Mouse (Mus musculus) lung, postnatal 4 days (tissue): ENCODE measurements at regions not wholly inside any gene's neighbourhood (a gene's known extent, or its start where the extent isn't known, plus 50 kb on each side); places are given as distances from the start of the nearest gene placed in this dataset.

Source experiments
- DNase-seq, 2 experiments: peaks; one replicate each; pipeline ENCODE4 v3.0.0; 2021

DNA sequence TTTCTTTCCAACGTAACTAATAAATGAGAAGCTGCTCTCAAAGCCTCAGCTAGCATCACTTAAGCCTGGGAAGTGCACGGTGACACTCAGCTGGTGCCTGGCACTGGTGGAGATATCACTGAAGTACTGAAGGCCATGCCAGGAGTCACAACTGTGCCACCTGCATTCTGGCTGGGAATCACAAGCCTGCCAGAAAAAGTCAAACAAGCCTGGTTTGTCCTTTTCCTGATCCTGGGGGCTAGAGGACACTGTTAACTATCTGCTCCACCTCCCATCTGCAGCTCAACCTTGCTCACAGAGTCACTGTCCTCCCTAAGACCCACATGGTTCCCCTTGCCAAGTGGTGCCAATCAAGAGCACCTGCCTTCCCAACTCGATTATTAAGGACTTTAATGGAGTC, 135.2 kb upstream of the Car8 start:
- DNase-seq, result no peak

DNA sequence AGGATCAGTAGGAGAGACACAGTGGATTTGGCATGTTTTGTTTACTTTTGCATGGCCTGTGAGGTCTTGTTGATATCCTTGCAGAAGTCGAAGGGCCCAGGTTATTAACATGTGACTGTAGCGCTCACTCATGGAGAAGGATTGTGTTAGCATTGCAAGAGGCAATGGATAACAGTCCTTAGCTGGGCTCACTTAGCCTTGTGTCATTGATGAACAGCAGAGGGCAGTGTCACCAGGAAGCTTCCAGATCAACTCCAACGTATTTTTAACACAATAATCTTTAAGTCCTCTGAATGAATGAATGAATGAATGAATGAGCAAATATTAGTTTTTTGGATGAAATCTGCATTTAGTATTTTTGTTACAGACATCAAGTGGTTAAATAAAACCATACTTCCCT, 133.2 kb upstream of the Car8 start:
- DNase-seq, result no peak

DNA sequence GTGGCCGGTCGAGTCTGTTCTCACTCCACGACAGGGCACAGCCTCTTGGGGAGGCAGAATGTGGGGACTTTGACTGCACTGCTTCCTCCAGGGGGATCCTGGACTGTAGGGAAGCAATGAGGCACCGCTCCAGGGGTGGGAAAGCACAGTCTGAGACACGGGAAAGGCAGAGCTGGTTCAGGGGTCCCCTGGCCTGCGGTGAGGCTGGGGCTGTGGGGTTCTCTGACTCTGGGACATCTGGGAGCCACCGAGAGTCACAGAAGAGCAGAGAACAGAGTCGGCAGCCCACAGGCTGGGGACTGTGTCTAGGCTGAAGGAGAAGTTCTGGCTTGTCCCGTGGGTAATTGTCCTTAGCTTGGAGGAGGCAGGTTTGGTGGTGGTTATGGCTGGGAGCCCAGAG, 131.9 kb upstream of the Car8 start:
- DNase-seq, result no peak

DNA sequence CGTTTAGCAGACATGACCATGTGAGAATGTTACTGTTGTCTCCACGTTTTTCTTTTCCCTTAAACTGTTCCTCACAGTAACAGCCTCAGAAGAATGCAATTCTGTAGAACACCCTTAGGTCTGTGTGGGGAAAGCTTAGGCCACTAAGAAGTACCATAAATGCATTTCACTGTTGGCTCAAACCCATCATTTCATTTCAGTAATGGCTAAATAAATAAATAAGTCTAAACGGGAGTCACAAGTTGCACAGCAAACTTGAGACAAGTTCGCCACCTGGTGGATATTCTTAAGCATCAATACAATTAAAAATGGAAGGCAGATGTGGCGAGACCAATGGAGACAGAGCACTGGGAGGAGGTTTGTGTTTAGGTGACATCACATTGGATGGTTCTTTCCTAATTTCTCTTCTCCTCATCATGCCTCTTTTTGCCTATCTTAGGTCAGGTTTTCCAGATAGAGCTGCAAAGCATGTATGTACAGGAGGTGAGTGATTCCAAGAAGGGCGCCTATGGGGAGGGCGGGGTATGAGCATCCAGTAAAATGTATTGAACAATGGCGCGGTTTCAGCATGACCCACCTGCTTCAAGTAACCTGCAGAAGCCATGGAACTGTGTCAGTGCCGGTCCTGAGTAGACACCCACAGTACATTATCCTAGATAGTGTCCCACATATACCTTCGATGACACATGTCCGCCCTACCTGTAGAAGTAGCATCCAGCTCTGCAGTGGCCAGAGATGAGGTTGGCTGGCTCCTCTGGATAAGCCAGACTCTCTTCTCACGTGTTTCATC, 128.8 kb upstream of the Car8 start:
- peak in 1 of 2 experiments; percentile 45 for DNase-seq

DNA sequence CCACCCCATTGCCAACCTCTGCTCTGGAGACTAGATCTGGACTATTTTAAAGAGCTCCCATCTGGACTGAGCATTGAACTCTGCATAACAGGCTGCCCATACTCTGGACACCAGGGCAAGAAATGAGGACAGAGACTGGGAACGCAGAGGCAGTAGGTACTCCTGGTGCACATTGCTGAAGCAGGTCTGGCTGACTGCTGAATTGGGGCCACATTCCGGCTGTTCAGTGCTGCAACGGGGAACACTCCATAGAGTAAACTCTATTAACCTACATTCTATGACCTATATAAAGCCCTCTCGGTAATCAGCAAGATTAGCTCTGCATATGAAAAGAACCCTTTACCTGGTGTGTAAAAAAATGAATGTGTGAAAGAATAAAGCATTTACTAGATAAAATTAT, 128.1 kb upstream of the Car8 start:
- DNase-seq, result no peak

DNA sequence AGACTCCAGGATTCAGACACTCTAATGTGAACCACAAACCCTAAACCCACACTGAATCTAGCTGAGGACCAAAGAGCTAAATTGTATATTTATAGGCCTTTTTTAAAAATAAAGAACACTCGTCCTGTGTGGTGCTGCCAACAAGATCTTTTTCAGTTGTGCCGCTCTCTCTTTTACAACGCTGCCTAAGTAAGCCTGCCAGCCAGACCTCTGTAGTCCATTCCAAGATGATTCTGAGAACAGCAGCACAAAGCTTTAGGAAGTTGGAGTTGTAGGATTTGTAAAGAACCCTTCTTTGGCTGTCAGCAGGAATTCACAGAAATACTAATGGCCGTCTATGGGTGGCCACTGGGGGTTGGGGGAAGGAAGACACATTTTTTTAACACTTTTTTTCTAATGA, 123.6 kb upstream of the Car8 start:
- DNase-seq, result no peak

DNA sequence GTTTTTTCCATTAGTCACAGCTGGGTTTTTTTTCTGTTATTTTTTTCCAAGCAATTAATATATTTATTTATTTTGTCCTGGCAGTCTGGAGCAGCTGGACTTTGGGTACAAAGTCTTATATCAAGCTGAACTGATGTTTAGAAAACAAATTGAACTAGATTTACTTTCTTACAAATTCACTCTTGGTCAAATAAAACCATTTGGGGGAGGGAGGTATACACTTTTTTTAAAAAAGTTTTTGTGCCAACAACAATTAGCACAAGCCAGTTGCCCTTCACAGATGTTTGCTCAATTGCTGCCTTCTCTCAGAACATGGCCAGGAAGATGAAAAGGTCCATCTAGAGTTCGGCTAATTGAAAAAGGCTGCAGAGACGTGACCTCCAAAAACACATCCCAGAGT, 123.1 kb upstream of the Car8 start:
- DNase-seq, result no peak

DNA sequence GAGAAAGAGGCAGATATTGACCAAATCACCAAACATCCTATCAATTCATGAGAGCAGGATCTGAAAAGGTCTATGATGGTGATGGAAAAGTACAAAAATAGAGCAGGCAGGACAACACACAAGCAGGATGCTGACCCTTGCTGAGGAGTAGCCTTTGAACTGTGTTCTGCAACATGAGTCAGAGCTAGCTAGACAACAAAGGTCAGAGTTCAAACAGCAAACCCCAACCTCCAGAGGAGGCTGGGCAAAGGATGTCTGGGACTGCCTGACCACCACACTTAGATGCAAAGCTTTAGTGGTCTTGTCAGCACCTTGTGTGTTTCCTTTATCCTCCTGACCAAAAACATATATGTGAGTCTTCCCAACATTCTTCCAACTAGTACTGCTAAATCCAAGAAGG, 122.5 kb upstream of the Car8 start:
- DNase-seq, result no peak

DNA sequence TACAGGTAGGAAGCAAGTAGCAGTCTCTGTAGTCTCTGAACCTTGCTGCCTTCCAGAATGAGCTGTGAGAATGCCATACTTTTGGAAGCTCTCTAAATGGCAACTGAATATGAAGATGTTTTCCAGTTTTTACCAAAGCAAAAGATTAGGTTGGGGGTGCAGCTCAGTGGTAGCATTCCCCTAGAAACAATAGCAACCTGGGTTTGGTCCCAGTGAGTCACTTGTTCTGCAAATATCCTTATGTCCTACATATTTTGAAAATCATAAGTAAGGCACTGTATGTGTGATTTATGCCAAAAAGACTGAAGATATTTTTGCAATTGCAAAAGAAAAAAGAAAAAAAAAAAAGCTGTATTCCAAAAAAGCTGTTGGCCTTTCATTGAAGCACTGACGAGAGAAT, 118.6 kb upstream of the Car8 start:
- DNase-seq, result no peak

DNA sequence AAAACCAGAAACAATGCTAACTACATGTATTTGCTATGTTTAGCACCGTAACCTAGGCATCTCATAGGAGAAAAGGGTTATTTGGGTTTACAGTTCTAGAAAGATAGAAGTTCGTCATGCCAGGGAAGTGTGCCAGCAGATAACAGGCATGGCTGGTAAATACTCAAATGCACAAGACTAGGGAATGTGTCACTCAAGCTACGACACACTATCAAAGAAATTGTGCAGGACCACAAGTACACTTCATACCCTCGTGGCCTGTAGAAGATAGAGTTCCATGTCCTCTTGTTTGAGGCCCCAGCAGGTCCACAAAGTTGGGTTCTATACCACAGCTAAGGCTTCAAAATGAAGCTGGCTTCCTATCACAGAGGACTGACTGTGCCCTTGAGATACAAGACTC, 103.1 kb upstream of the Car8 start:
- DNase-seq, result no peak

DNA sequence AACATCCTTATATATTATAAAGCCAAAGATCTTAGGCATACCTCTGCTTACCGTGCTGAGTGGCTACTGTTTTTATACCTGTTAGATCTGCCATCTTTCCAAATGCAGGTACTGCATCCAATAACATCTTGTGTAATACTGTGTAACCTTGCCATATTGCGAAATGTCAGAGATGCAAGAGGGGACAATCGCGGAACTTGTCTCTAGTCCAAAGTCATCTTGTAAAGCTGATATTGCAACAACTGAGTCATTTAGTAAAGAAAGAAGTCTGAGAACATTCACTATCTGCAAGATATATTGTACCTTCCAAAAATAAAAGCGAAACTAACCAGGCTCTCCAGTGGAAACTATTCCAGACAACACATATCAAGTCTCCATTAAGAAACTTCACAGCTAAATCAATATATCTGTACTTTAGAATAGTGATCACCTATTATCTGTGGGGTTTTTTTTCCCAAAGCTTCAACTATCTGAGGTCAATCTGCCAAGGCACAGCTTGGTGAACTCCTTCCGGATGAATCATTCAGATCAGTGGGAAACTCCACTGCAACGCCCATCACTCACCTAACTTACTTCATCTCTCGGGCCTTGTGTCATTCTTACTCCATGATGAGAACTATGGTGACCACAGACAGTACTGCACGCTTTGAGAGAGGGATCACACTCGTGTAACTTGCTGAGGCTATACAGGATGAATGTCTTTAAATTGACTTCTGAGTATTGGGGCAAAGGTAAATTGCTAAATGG, 70.6 kb upstream of the Car8 start:
- no peak for DNase-seq

DNA sequence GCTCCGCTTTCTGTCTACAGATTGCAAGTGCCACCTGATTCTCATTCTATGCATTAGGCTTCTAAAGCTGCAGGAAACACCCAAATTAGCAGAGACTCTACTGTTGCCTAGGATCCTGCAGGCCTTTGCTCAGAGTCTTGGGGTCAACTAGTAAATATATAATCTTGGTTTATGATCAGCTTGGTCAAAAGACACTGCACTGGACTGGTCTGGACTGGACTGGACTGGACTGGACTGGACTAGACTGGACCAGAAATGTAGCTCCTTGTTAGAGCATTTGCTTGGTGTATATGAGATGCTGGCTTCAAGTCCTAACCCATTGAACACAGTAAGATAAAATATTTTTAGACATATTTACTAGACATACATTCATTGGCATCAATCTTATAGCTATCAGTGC, 53.7 kb upstream of the Car8 start:
- DNase-seq, result no peak

DNA sequence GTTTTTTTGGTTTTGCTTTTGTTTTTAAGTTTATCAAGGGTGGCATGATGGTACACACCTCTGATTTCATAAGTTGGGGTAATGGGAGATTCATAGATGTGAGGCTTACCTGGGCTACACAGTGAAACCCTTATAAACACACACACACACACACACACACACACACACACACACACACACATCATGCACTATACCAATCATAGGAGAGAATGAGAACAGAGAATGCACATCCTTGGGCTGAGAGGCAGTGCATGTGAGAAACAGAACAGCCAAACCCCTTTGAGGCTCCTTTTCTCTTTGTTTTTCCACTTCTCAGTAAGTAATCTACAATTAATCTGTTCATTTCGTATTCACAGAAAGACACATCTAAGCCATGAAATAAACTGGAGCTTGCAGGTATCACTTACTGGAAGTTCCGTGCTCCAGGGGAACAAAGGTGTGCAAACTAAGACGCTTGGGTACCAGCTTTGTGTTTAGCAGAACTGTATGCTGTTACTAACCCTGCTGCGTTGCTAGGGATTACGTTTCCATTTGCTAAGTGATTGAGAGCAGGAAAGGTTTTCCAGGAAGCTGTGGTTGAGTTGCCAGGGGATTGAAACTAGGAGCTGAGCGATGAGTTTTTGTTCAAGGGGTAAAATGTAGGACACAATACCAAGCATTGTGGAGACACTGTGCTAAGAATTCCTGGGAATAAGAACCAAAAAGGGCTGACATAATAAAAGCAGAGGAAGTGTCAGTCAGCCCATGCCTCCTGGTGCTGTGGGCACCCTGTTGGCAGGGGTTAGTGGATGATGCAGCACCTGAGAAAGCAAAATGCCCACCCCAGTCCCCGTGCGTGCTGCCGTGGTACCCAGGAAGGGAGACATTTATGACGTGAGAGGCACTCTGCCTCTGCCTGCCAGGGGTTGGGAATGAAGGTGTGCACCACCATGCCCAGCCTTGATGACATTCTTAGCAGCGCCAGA, 53.0 kb upstream of the Car8 start:
- DNase-seq, result no peak

DNA sequence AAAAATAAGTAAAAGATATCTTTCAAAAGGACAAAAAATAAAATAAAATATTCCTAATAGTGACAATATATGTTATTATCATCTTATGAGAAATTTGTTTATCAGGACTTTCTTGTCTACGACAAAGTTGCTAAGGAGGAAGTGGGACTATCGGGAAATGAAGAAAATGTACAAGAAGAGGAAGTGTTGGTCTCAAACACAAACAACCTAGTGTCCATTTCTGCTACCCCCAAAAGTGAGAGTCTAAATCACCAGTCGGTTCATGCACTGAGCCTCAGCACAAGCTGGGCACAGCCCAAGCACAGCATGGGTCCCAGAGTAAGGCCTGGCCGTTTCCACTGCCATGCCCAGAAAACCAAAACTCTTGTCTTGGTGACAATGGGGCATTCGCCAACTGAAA, 51.1 kb upstream of the Car8 start:
- DNase-seq, result peak in 1 of 2 experiments; percentile 4
